Mouse (Mus musculus) cerebellum, adult 2 months (tissue): ENCODE results near the gene Ghr. TPM values are rescaled to one million over a fixed set of nuclear protein-coding genes. Genes with fewer than 3 reads are reported as not detected.

Experiments
- DNase-seq, 2 experiments: peaks; one replicate each; pipeline ENCODE4 v3.0.0; 2021
- H3K27ac ChIP-seq: fragments of 200-500 bp; 2 replicates; pipeline ENCODE4 v1.5.1; 2012; ENCODE audit warnings: low read length, control low read depth, inconsistent platforms; ENCODE audit not compliant: insufficient read depth
- H3K27me3 ChIP-seq: fragments of 200-500 bp; 2 replicates; pipeline ENCODE4 v1.6.1; 2012; ENCODE audit warnings: inconsistent platforms, mild to moderate bottlenecking, low read length, moderate library complexity; ENCODE audit not compliant: control insufficient read depth, insufficient read depth
- H3K4me1 ChIP-seq: fragments of 200-500 bp; 2 replicates; pipeline ENCODE4 v1.6.1; 2011; ENCODE audit warnings: low read length; ENCODE audit not compliant: control insufficient read depth, insufficient read depth
- H3K4me3 ChIP-seq: fragments of 200-500 bp; replicated peaks from 2 replicates; pipeline ENCODE3; 2011; ENCODE audit warnings: mild to moderate bottlenecking, low read depth, low read length, control low read depth; ENCODE audit not compliant: insufficient read depth
- CTCF ChIP-seq: fragments of 200-500 bp; IDR thresholded peaks from 2 replicates; pipeline ENCODE4 v1.5.1; 2011; ENCODE audit warnings: low read depth, mild to moderate bottlenecking, control low read depth, low read length, moderate library complexity, borderline replicate concordance; ENCODE audit not compliant: insufficient read depth
- POLR2A ChIP-seq: fragments of 200-500 bp; IDR thresholded peaks from 2 replicates; pipeline ENCODE4 v1.6.1; 2011; ENCODE audit warnings: low read length, control low read depth, borderline replicate concordance; ENCODE audit not compliant: insufficient read depth
- WGBS: fragments of 180-500 bp; shearing (Covaris S2); methylation state at CpG from one replicate; pipeline ENCODE4 v1.1.7; 2018; 5-methylcytosine and 5-hydroxymethylcytosine counted together
- polyA plus RNA-seq: library from polyadenylated mRNA; depleted of rRNA; stranded (reverse); fragments of >200 nt; gene quantifications from 2 replicates; pipeline ENCODE4 v1.2.3, GENCODE M21; 2012

Ghr gene
- polyA plus RNA-seq, 1 experiment, result 5.0 TPM

GRCm38 (mm10) chr15:3286032-3286431, 297.3 kb downstream of the Ghr start:
- no peak for DNase-seq
- no peak overlapping the region for H3K27ac ChIP-seq

DNA sequence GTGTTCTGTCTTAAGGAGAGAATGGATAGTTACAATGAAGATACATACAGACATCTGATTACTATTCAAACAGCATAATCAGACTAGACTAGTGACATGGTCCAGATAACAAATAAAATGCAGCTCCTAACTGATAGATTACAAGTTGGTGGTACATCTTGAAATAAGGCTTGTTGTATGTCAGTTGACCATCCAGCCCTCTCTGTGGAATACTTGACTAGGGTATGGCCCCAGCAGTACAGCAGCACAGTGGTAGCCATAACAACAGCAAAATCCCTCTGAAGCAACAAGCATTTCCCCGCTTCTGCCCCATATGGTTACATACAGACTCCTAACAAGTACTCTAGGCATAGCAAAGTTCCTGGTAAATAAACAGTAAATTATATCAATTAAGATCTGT, 301.6 kb downstream of the Ghr start:
- H3K27ac ChIP-seq, result no peak overlapping the region
- H3K4me1 ChIP-seq, result no peaks in the 10 kb centered on the region
- no peak overlapping the region for H3K4me3 ChIP-seq
- TF ChIP-seq POLR2A (no peak), CTCF (no peak)
- no peak for DNase-seq
- no peaks in the 10 kb centered on the region for H3K27me3 ChIP-seq
- WGBS, result 80% methylated on average over 1 of the region's 1 CpGs

More at GRCm38 (mm10) chr15:3286032-3286431, 297.3 kb downstream of the Ghr start:
- Histone ChIP-seq H3K27me3 (no peaks in the 10 kb centered on the region), H3K4me3 (no peak overlapping the region), H3K4me1 (no peaks in the 10 kb centered on the region)
- TF ChIP-seq POLR2A, result no peak
- no peak for TF ChIP-seq CTCF

DNA sequence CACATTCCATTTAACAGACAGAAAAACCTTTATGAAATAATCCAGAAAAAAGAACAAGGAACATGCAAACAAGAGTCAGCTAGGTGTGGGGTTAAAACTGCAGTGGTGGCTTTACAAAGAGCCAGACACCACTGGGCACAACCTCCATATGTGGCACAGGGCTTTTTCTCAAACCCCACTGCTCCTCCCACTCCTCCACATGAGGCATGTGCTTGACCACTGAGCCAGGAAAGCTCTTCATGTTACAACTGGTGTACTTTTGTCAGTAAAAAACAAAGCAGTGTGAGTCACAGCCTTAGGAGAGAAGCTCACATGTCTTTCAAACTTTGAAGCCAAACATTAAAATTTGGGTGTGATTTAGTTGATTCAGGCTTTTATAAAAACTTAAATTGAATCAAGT, 302.1 kb downstream of the Ghr start:
- TF ChIP-seq POLR2A (no peak), CTCF (no peak)
- Histone ChIP-seq H3K4me3 (no peak overlapping the region), H3K4me1 (no peaks in the 10 kb centered on the region), H3K27me3 (no peaks in the 10 kb centered on the region), H3K27ac (no peak overlapping the region)
- DNase-seq, result no peak

- DNase-seq, result no peak
- Histone ChIP-seq H3K4me1 (no peaks in the 10 kb centered on the region), H3K4me3 (no peak overlapping the region), H3K27ac (no peak overlapping the region), H3K27me3 (no peaks in the 10 kb centered on the region)
- 65% methylated on average over 7 of the region's 7 CpGs for WGBS
- TF ChIP-seq POLR2A, result no peak
- TF ChIP-seq CTCF, result no peak
These were observed 304.1 kb downstream of the Ghr start for GRCm38 (mm10) chr15:3279242-3279641.

DNA sequence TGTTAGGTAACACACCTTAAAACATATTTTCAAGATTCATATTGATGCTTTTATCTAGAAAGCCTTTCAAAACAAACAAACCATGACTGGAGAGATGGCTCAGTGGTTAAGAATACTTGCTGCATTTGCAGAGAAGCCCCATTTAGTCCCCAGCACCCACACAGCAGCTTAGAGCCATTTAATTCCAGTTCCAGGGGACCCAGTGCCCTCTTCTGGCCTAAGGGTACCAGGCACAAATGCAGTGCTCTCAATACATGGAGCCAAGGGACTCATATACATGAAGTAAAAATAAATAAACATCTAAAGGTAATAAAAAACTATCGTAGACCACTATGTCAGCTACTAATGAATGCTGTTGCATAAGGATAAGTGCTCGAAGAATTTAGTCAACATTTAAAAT, 305.9 kb downstream of the Ghr start:
- no peak for DNase-seq
- no peaks in the 10 kb centered on the region for H3K4me1 ChIP-seq
- H3K27me3 ChIP-seq, result no peaks in the 10 kb centered on the region
- WGBS, result 97% methylated on average over 2 of the region's 2 CpGs
- H3K4me3 ChIP-seq, result no peak overlapping the region
- no peak overlapping the region for H3K27ac ChIP-seq
- TF ChIP-seq POLR2A, result no peak
- TF ChIP-seq CTCF, result no peak

DNA sequence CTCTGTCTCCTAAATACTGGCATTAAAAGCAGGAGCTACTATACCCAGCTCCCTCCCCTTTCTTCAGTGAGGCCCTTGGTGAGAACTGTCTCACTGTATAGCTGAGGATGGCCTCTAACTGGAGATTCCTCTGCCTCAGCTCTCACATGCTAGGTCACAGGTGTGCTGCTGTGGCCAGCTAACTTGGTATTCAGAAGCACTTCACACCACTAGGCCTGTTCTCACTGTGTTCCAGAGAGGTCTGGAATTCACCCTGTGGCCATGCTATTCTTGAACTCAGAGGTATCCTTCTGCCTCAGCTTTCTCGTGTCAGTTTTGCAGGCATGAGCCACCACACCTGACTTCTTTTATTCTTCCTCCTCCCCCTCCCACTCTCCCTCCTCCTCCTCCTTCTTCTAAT, 310.1 kb downstream of the Ghr start:
- Histone ChIP-seq H3K27ac (no peak overlapping the region), H3K4me3 (no peak overlapping the region), H3K27me3 (no peaks in the 10 kb centered on the region), H3K4me1 (no peaks in the 10 kb centered on the region)
- 79% methylated on average over 1 of the region's 1 CpGs for WGBS
- TF ChIP-seq POLR2A, result no peak
- no peak for TF ChIP-seq CTCF
- DNase-seq, result no peak

- H3K4me1 ChIP-seq, result no peaks in the 10 kb centered on the region
- WGBS, result 16% methylated on average over 6 of the region's 6 CpGs
- TF ChIP-seq POLR2A (no peak), CTCF (no peak)
- peak overlapping the region; percentile 44 for H3K4me3 ChIP-seq
- DNase-seq, result no peak
- H3K27me3 ChIP-seq, result no peaks in the 10 kb centered on the region
- peak overlapping the region; percentile 59; the same call in 1 of the 2 replicates for H3K27ac ChIP-seq
These were observed 312.1 kb downstream of the Ghr start for GRCm38 (mm10) chr15:3271216-3271615.

GRCm38 (mm10) chr15:3270646-3271077, 312.6 kb downstream of the Ghr start:
- H3K4me1 ChIP-seq, result no peaks in the 10 kb centered on the region
- TF ChIP-seq CTCF, result no peak
- peak; percentile 52; the same call in 1 of the 2 replicates for TF ChIP-seq POLR2A
- peak overlapping the region; percentile 32 for H3K4me3 ChIP-seq
- H3K27me3 ChIP-seq, result no peaks in the 10 kb centered on the region
- 5% methylated on average over 12 of the region's 12 CpGs for WGBS
- DNase-seq, result peak; percentile 25 to 29
- H3K27ac ChIP-seq, result peak overlapping the region; percentile 76; the same call in 1 of the 2 replicates
